Mouse (Mus musculus): Measurements from ENCODE around the gene Exd2. TPM values are rescaled to one million over a fixed set of nuclear protein-coding genes. Genes with fewer than 3 reads are reported as not detected.

Exd2 gene
- polyA plus RNA-seq, 3 experiments from 2014 or later: 17.8 to 30.0 (median 25.9) TPM

- ATAC-seq: no peak
These were observed 35.5 kb downstream of the Exd2 start for GRCm38 (mm10) chr12:80498356-80498755.

- no peak for ATAC-seq
These were observed 37.6 kb downstream of the Exd2 start for GRCm38 (mm10) chr12:80500506-80500905.

GRCm38 (mm10) chr12:80504718-80505117, 41.8 kb downstream of the Exd2 start:
- ATAC-seq: no peak

- ATAC-seq: no peak
These were observed 44.3 kb downstream of the Exd2 start for GRCm38 (mm10) chr12:80507041-80507745.

GRCm38 (mm10) chr12:80517977-80518376, 55.1 kb downstream of the Exd2 start, which contains the start of gene Galnt16:
Gene Galnt16, plus strand, starts transcription at chr12:80518277.
- no peak for ATAC-seq

GRCm38 (mm10) chr12:80518393-80518756, 55.5 kb downstream of the Exd2 start:
- ATAC-seq: no peak

- ATAC-seq: no peak
These were observed 56.1 kb downstream of the Exd2 start for GRCm38 (mm10) chr12:80518757-80519620.

- no peak for ATAC-seq
These were observed 56.9 kb downstream of the Exd2 start for GRCm38 (mm10) chr12:80519621-80520332.

- ATAC-seq: no peak
These were observed 59.1 kb downstream of the Exd2 start for GRCm38 (mm10) chr12:80522006-80522405.

GRCm38 (mm10) chr12:80524276-80524921, 61.5 kb downstream of the Exd2 start:
- ATAC-seq: no peak

GRCm38 (mm10) chr12:80525513-80525912, 62.6 kb downstream of the Exd2 start:
- no peak for ATAC-seq

GRCm38 (mm10) chr12:80526511-80526910, 63.6 kb downstream of the Exd2 start:
- no peak for ATAC-seq

- no peak for ATAC-seq
These were observed 65.0 kb downstream of the Exd2 start for GRCm38 (mm10) chr12:80527727-80528389.

- ATAC-seq: no peak
These were observed 67.2 kb downstream of the Exd2 start for GRCm38 (mm10) chr12:80530052-80530451.

- no peak for ATAC-seq
These were observed 67.7 kb downstream of the Exd2 start for GRCm38 (mm10) chr12:80530630-80531029.

- no peak for ATAC-seq
These were observed 68.7 kb downstream of the Exd2 start for GRCm38 (mm10) chr12:80531585-80531984.

- no peak for ATAC-seq
These were observed 71.0 kb downstream of the Exd2 start for GRCm38 (mm10) chr12:80533876-80534275.

- ATAC-seq: no peak
These were observed 74.4 kb downstream of the Exd2 start for GRCm38 (mm10) chr12:80537313-80537712.

- ATAC-seq: no peak
These were observed 75.4 kb downstream of the Exd2 start for GRCm38 (mm10) chr12:80538311-80538710.

GRCm38 (mm10) chr12:80545310-80545709, 82.4 kb downstream of the Exd2 start:
- ATAC-seq: no peak

- ATAC-seq: no peak
These were observed 86.8 kb downstream of the Exd2 start for GRCm38 (mm10) chr12:80549646-80550045.

Measured in inflammation-experienced regulatory T-cells, adult 6 months (primary cell).